Mouse (Mus musculus) embryonic facial prominence, embryonic 15.5 days (tissue): ENCODE data around the gene Ero1l. TPM values are rescaled to one million over a fixed set of nuclear protein-coding genes. Genes with fewer than 3 reads are reported as not detected.

ENCODE experiments used
- ATAC-seq: fragments of 200-750 bp; cut with Nextera tagmentation; 2 replicates; pipeline ENCODE4 v1.8.0; 2017; ENCODE audit warnings: low read depth, moderate TSS enrichment; ENCODE audit not compliant: insufficient number of reproducible peaks, low FRiP score, low TSS enrichment
- H3K27ac ChIP-seq: fragments of 300-500 bp; sonication (generic); replicated peaks from 2 replicates; pipeline ENCODE4 v1.5.1; 2015; ENCODE audit warnings: mild to moderate bottlenecking, inconsistent platforms
- H3K27me3 ChIP-seq: fragments of 300-500 bp; sonication (generic); 2 replicates; pipeline ENCODE4 v1.6.1; 2015; ENCODE audit warnings: inconsistent platforms
- H3K36me3 ChIP-seq: fragments of 300-500 bp; sonication (generic); 2 replicates; pipeline ENCODE4 v1.6.1; 2015; ENCODE audit warnings: mild to moderate bottlenecking, inconsistent platforms
- H3K4me1 ChIP-seq: fragments of 300-500 bp; sonication (generic); 2 replicates; pipeline ENCODE4 v1.6.1; 2015; ENCODE audit warnings: inconsistent platforms
- H3K4me2 ChIP-seq: fragments of 300-500 bp; sonication (generic); replicated peaks from 2 replicates; pipeline ENCODE4 v1.6.1; 2015; ENCODE audit warnings: mild to moderate bottlenecking, inconsistent platforms
- H3K4me3 ChIP-seq: fragments of 300-500 bp; sonication (generic); replicated peaks from 2 replicates; pipeline ENCODE4 v1.5.1; 2015; ENCODE audit warnings: mild to moderate bottlenecking, inconsistent platforms
- H3K9ac ChIP-seq: fragments of 300-500 bp; sonication (generic); 2 replicates; pipeline ENCODE4 v1.6.1; 2015; ENCODE audit warnings: inconsistent platforms
- H3K9me3 ChIP-seq: fragments of 300-500 bp; sonication (generic); replicated peaks from 2 replicates; pipeline ENCODE4 v1.6.1; 2016; ENCODE audit warnings: inconsistent platforms
- WGBS: fragments of 180-500 bp; shearing (Covaris S2); methylation state at CpG from one replicate; pipeline ENCODE4 v1.1.7; 2015; 5-methylcytosine and 5-hydroxymethylcytosine counted together
- polyA plus RNA-seq: library from polyadenylated mRNA; unstranded; fragments of >200 nt; fragmentation: Nextera tagmentation; extraction: Ambion mirVana; gene quantifications from 2 replicates; pipeline ENCODE4 v1.2.1, GENCODE M21; 2015

Gene Ero1l
- polyA plus RNA-seq, 1 experiment from 2014 or later = 34.6 TPM

DNA sequence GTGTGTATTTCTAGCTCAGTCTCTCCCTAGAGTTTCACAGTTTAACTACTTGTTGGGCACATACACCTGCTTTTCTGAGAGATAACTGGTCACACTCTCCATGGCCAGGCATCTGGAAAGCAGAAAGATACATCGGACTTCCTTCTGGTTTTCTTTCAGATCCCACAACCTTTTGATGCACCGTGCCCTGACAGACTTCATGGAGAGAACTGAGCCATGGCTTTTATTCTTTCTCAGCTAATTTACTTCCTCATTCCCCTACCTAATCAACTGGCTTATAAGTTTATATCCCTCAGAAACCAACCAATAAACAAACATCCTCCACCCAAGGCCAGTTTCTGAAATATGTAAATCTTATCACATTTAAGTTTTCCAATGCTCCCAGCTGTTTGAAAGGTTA lies 3.9 kb upstream of the Ero1l start:
- Histone ChIP-seq H3K9me3 (no peaks in the 10 kb centered on the region), H3K36me3 (no peaks in the 10 kb centered on the region), H3K9ac (no peak overlapping the region), H3K27me3 (no peaks in the 10 kb centered on the region), H3K4me2 (no peak overlapping the region), H3K4me3 (no peak overlapping the region), H3K27ac (no peak overlapping the region), H3K4me1 (peaks cover 3% of the 10 kb centered on the region; the same call in 1 of the 2 replicates)
- 76% methylated on average over 2 of the region's 2 CpGs for WGBS
- ATAC-seq = no peak

DNA sequence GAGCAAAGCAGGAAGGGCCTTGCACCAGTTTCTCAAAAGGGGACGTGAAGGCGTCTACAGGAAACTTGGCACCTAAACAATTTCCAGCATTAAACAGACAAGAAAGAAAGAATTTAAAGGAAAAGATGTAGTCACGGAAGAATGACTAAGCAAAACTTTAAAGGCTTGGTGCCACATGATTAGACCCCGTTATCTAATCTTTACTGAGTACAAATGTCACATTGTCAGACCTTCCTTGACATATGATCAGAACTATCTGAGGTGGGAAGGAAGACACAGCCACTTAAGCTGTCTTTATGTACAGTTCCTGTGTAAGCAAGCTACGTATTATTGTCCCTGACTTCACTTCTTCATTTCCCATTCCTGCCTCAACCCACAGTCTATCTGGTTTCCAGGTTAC lies 3.1 kb upstream of the Ero1l start:
- Histone ChIP-seq H3K9me3 (no peaks in the 10 kb centered on the region), H3K4me3 (no peak overlapping the region), H3K9ac (no peak overlapping the region), H3K27ac (no peak overlapping the region), H3K36me3 (no peaks in the 10 kb centered on the region), H3K4me1 (peaks cover 9% of the 10 kb centered on the region), H3K27me3 (no peaks in the 10 kb centered on the region), H3K4me2 (no peak overlapping the region)
- 77% methylated on average over 5 of the region's 5 CpGs for WGBS
- ATAC-seq = no peak

DNA sequence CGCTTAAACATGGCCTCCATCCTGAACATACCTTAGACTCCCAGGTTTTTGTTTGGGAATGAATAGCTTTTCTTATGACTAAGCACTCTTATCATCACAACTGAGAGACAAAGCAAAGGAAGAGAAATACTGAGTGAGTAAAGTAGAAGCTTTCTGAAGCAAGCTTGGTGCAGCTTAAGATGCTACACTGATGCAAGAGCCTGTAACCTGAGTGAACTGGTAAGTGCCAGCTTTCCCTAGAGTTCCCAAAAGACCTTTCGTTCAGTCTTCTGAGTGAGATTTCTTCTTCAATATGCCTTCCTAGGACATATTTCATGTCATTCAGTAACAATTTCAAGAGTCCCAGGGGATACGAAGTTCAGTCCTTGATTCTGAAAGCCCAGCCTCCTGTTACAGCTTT lies 2.5 kb upstream of the Ero1l start:
- Histone ChIP-seq H3K9ac (no peak overlapping the region), H3K27me3 (no peaks in the 10 kb centered on the region), H3K36me3 (no peaks in the 10 kb centered on the region), H3K27ac (no peak overlapping the region), H3K9me3 (no peaks in the 10 kb centered on the region), H3K4me3 (no peak overlapping the region), H3K4me2 (no peak overlapping the region), H3K4me1 (peaks cover 12% of the 10 kb centered on the region)
- no peak for ATAC-seq
- WGBS = 80% methylated on average over 3 of the region's 3 CpGs

DNA sequence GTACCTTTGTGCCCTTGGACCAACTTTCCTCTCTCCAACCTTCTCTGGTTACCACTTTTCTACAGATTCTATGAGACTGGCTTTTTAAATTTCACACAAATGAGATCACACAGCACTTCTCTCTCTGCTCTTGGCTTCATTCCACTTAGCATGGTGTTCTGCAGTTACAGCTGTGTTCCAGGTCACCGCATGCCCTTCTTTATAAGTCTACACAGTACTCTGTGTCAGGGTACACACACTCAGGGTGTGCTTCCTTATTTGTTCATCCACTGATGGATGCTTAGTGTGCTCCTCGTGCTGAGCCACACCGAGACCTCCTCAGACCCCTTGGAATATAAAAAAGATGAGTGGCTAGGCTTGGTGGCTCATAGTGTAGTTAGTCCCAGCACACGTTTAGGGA lies 1.5 kb upstream of the Ero1l start:
- Histone ChIP-seq H3K9ac (no peak overlapping the region), H3K4me3 (no peak overlapping the region), H3K36me3 (no peaks in the 10 kb centered on the region), H3K4me1 (peaks cover 16% of the 10 kb centered on the region), H3K27me3 (no peaks in the 10 kb centered on the region), H3K4me2 (no peak overlapping the region), H3K9me3 (no peaks in the 10 kb centered on the region), H3K27ac (no peak overlapping the region)
- WGBS = 73% methylated on average over 4 of the region's 4 CpGs
- no peak for ATAC-seq

DNA sequence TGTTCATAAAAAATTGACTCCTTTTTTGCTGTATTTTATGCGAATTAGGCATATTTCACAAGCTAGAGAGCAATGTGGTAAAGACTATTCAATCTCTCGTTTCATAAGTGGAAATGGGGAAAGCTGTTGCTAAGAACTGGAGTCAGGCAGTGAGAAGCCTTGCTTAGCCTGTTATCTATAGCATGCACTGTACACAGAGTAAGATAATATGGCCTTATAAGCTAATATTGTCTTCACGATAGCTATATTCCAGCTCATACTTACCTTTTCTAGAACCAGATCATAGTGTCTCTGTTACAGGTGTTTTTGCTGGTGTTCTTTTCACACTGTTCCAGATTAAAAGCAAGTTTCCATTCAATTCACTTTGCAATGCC lies 653 bp upstream of the Ero1l start:
- Histone ChIP-seq H3K4me1 (peaks cover 16% of the 10 kb centered on the region), H3K27ac (no peak overlapping the region; the same call in 1 of the 2 replicates), H3K4me2 (no peak overlapping the region), H3K9me3 (no peaks in the 10 kb centered on the region), H3K36me3 (no peaks in the 10 kb centered on the region), H3K9ac (no peak overlapping the region), H3K4me3 (no peak overlapping the region), H3K27me3 (no peaks in the 10 kb centered on the region)
- ATAC-seq = no peak
- WGBS = 64% methylated on average over 3 of the region's 3 CpGs

DNA sequence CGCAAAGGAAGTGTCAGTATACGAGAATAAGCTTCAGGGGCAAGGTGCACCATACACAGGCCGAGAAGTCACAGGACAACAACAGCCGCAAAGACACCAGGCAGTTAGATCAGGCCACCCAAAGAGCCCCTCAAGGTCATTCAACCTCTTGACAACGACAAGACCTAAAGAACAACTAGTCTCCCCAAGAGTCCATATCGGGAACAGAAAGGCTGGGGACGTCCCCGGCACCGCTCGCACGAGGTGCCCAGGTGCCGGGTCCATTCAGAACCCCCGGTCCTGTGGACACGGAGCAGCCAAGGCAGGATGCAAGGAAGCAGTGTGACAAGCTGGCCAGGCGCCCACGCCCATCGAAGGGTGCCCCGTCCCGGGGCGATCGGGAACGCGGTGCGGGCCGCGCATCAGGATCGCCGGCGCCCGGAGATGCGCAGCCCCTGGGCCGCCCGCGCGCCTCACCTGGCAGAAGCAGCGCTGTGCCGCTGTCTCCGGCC lies 605 bp downstream of the Ero1l start:
- no peaks in the 10 kb centered on the region for H3K9me3 ChIP-seq
- peak overlapping the region; percentile 93 for H3K9ac ChIP-seq
- H3K4me3 ChIP-seq = peak overlapping the region; percentile 91
- peak overlapping the region; percentile 92 for H3K27ac ChIP-seq
- H3K27me3 ChIP-seq = no peaks in the 10 kb centered on the region
- ATAC-seq = peak; percentile 63; the same call in 1 of the 2 replicates
- WGBS = under 1% methylated on average over 38 of the region's 38 CpGs
- H3K4me2 ChIP-seq = peak overlapping the region; percentile 67
- H3K36me3 ChIP-seq = no peaks in the 10 kb centered on the region
- H3K4me1 ChIP-seq = peaks cover 16% of the 10 kb centered on the region

DNA sequence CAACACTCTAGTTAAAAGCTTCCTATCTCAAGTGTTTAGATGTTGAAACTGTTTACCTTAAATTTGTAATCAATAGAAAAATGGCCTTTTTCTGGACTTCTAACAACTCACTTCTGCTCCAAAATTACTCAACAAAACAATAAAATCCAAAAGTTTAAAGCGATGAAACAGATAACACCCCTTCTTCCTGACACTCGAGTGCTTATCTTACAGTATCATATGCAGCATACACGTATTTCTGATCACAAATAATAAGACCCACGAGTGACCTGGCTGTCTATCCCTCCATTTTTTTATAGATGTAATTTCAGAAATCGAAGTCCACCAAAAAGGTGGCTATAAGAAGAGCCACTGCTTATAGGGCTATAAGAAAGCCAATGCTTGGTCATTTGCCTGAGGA lies 1.6 kb downstream of the Ero1l start:
- Histone ChIP-seq H3K4me1 (peaks cover 16% of the 10 kb centered on the region), H3K36me3 (no peaks in the 10 kb centered on the region), H3K9ac (no peak overlapping the region), H3K4me3 (peak overlapping the region; percentile 91), H3K4me2 (peak overlapping the region; percentile 67), H3K27ac (no peak overlapping the region), H3K27me3 (no peaks in the 10 kb centered on the region), H3K9me3 (no peaks in the 10 kb centered on the region)
- WGBS = 69% methylated on average over 5 of the region's 5 CpGs
- no peak for ATAC-seq

DNA sequence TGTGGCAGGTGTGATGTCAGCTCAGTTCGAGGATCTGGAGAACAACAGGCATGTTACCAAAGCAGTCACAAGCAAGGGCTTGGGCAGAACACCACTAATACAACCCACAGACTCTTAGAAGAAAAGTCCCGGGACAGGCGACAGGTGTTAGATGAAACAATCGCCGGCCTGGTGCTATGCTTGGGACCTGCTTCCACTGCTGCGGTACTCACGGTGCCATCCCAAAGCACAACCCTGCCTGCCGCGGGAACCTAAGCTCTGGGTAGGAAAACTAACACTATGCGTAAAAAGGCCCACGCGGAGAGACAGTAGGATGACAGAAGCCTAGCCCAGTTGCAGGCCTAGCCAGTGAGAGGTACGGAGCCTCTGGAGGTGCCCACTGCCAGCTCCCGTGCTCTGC lies 8.5 kb downstream of the Ero1l start:
- Histone ChIP-seq H3K4me3 (no peak overlapping the region), H3K36me3 (peaks cover 3% of the 10 kb centered on the region; the same call in 1 of the 2 replicates), H3K27me3 (no peaks in the 10 kb centered on the region), H3K4me2 (no peak overlapping the region), H3K9ac (no peak overlapping the region), H3K27ac (no peak overlapping the region), H3K9me3 (no peaks in the 10 kb centered on the region), H3K4me1 (no peaks in the 10 kb centered on the region)
- ATAC-seq = no peak
- 90% methylated on average over 14 of the region's 14 CpGs for WGBS

DNA sequence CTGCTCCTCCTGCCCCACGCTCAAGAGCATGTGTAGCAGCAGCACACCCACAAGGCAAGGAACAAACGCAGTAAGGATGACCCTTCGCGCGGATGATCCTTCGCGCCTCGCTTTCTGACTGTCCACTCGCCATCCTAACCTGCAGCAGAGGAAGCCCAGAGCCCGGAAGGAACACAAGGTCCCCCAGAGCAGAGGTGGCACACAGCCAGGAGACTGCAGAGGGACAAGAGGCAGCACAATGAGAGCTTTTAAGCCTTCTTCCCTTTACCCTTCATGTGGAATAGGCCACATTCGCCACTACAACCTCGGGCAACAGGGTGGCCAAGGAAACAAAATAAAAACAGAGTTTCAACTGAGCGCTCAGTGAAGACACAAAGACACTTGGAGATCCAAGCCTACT lies 8.9 kb downstream of the Ero1l start:
- Histone ChIP-seq H3K4me1 (no peaks in the 10 kb centered on the region), H3K27me3 (no peaks in the 10 kb centered on the region), H3K4me2 (no peak overlapping the region), H3K4me3 (no peak overlapping the region), H3K9me3 (no peaks in the 10 kb centered on the region), H3K9ac (no peak overlapping the region), H3K27ac (no peak overlapping the region), H3K36me3 (peaks cover 5% of the 10 kb centered on the region; the same call in 1 of the 2 replicates)
- ATAC-seq = no peak
- 84% methylated on average over 13 of the region's 13 CpGs for WGBS

DNA sequence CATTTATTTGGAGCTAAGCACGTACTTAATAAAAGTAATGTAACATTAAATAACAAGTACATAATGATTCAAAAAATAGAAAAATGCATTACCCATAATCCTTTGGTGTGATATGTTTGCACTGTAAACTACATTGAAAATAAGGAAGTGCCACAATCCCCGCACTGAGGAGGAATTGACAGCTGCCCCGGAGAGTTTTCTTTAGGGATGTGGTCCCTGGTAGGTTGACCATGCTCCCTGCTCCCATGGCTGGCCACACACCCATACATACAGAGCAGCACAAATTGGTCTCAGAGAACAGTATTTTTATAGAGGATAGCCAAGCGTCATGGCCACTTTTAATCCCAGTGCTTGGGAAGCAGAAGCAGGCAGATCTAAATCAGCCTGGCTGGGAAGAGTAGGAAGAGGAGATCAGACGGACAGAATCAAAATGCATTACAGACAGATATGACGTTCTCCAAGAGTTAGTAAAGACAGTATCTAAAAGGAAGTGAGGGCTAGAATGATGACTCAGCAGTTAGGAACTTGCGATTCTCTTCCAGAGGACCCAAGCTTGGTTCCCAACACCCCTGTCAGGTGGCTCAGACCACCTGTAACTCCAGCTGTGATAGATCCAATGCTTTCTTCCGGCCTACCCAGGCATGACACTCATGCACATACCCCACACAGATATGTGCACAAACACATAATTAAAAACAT lies 10.8 kb downstream of the Ero1l start:
- no peak overlapping the region for H3K4me3 ChIP-seq
- 92% methylated on average over 8 of the region's 8 CpGs for WGBS
- H3K4me1 ChIP-seq = no peaks in the 10 kb centered on the region
- H3K9me3 ChIP-seq = no peaks in the 10 kb centered on the region
- no peak for ATAC-seq
- H3K9ac ChIP-seq = no peak overlapping the region
- no peak overlapping the region for H3K4me2 ChIP-seq
- peaks cover 5% of the 10 kb centered on the region; the same call in 1 of the 2 replicates for H3K36me3 ChIP-seq
- no peak overlapping the region for H3K27ac ChIP-seq
- no peaks in the 10 kb centered on the region for H3K27me3 ChIP-seq

DNA sequence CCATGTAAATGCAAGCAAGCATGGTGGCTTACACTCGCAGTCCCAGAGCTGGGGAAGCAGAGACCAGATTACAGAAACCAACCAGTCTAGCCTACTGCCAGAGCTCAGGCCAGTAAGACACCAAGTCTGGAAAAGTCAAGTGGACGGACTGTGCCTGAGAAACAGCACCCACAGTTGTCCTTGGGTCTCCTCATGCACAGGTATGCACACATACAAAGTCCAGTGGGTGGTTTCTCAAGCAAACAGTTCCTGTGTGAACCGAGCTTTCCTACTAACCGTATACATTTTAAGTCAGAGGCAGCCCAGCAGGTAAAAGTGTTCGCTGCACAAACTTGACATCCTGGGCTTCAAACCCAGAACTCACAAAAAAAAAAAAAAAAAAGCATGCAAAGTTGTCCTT lies 12.7 kb downstream of the Ero1l start:
- no peak for ATAC-seq
- no peak overlapping the region for H3K27ac ChIP-seq
- whole genome bisulfite sequencing = 93% methylated on average over 5 of the region's 5 CpGs

DNA sequence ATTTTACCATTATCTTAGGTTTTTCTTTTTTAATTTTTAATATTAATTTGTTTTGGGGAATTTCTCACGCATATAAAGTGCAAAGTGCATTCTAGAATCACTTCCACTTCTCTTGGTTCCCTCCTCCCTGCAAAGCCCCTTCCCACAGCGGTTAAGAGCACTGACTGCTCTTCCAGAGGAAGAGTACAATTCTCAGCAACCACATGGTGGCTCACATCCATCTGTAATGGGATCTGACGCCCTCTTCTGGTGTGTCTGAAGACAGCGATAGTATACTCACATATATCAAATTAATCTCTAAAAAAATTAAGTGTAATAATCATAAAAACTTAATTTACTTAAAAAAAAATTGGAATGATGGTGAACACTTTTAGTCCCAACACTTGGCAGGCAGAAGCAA lies 14.2 kb downstream of the Ero1l start:
- H3K4me2 ChIP-seq = no peak overlapping the region
- no peaks in the 10 kb centered on the region for H3K27me3 ChIP-seq
- no peaks in the 10 kb centered on the region for H3K9me3 ChIP-seq
- no peak overlapping the region for H3K4me3 ChIP-seq
- no peak for ATAC-seq
- peaks cover 23% of the 10 kb centered on the region for H3K36me3 ChIP-seq
- no peak overlapping the region for H3K9ac ChIP-seq
- no peak overlapping the region for H3K27ac ChIP-seq
- H3K4me1 ChIP-seq = no peaks in the 10 kb centered on the region
- 59% methylated on average over 4 of the region's 4 CpGs for WGBS

More for the DNA sequence above, 12.7 kb downstream of the Ero1l start:
- Histone ChIP-seq H3K36me3 (peaks cover 12% of the 10 kb centered on the region), H3K9me3 (no peaks in the 10 kb centered on the region), H3K4me2 (no peak overlapping the region), H3K4me3 (no peak overlapping the region), H3K27me3 (no peaks in the 10 kb centered on the region), H3K4me1 (no peaks in the 10 kb centered on the region), H3K9ac (no peak overlapping the region)
